Mouse (Mus musculus): ENCODE results near the gene Unc79.

- no peak for TF ChIP-seq CTCF (IDR thresholded peaks at IDR 0.05; ENCODE audit: control insufficient read depth, insufficient read depth, insufficient replicate concordance, low read depth, low read length)
- no peak for TF ChIP-seq POLR2A (IDR thresholded peaks at IDR 0.05; ENCODE audit: control insufficient read depth, low read depth, low read length)
Measured at GRCm38 (mm10) chr12:103164101-103165030, 215.7 kb downstream of the Unc79 start.
